Mouse (Mus musculus): ENCODE data around the gene Gm20815. TPM values are rescaled to one million over a fixed set of nuclear protein-coding genes. Genes with fewer than 3 reads are reported as not detected.

Gene Gm20815
- not detected in 2 replicates for polyA plus RNA-seq (2015; fragmentation: Nextera tagmentation; extraction: Ambion mirVana)

DNA sequence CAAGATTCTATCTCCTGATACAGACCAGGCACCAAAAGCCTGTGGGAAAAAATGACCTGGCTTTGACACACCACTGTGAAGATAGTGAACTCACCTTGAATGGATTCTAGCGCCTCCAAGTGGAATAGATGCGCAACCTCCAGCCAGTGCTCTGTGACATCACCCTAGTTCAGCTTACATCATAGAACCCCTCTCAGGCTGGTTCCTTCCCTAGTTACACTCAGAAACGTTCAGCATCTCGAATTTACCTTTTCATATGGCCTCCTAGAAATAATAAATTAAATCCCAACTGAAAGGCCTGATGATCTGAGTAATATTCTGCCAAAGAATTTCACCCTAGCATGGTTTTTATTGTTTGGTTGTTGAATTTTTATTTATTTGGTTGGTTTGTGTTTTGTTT lies at the start of gene Gm20815:
TSS of gene Gm20815 (minus strand) at position 101 of the 400 bp plus-strand sequence.

